Mouse (Mus musculus): ENCODE measurements around the gene Clec1a.

- TF ChIP-seq CTCF (IDR thresholded peaks at IDR 0.05; ENCODE audit: low read depth, low read length): no peak
- no peak for TF ChIP-seq POLR2A (IDR thresholded peaks at IDR 0.05; ENCODE audit: extremely low read depth, insufficient read depth, low read length)
These were observed 17.6 kb downstream of the Clec1a start for GRCm38 (mm10) chr6:129434239-129434638.

All from liver, adult 2 months (tissue).